Mouse (Mus musculus): ENCODE measurements around the gene Rusc2.

- TF ChIP-seq MYC (IDR thresholded peaks at IDR 0.05; ENCODE audit: low read depth, low read length) (no peak), CTCF (IDR thresholded peaks at IDR 0.05 in 2 of 3, conservative IDR thresholded peaks at IDR 0.05 in 1 of 3; ENCODE audit: control insufficient read depth in 1 of 3, insufficient read depth in 1 of 3, low read depth in 2 of 3, low read length in 3 of 3, poor library complexity in 1 of 3, severe bottlenecking in 1 of 3) (peak in 1 of 3 experiments; percentile 31; a peak in 2 of 6 replicates), NRF1 (IDR thresholded peaks at IDR 0.05; ENCODE audit: insufficient read depth, low read depth, low read length, poor library complexity, severe bottlenecking) (no peak), ZNF384 (IDR thresholded peaks at IDR 0.05; ENCODE audit: low read depth, low read length) (no peak), RCOR1 (IDR thresholded peaks at IDR 0.05; ENCODE audit: low read depth, low read length) (no peak), TAL1 (IDR thresholded peaks at IDR 0.05; ENCODE audit: low read length) (no peak), POLR2AphosphoS5 (IDR thresholded peaks at IDR 0.05; ENCODE audit: borderline replicate concordance, low read depth, low read length) (no peak), RAD21 (IDR thresholded peaks at IDR 0.05; ENCODE audit: low read depth, low read length) (peak; percentile 25), CHD1 (IDR thresholded peaks at IDR 0.05; ENCODE audit: low read depth, low read length) (no peak), MYB (IDR thresholded peaks at IDR 0.05; ENCODE audit: low read depth, low read length) (no peak), POLR2A (IDR thresholded peaks at IDR 0.05; ENCODE audit: control insufficient read depth in 1 of 2, insufficient read depth in 1 of 2, low read depth in 1 of 2, low read length in 2 of 2, poor library complexity in 1 of 2) (no peak), MXI1 (IDR thresholded peaks at IDR 0.05; ENCODE audit: low read depth, low read length) (no peak), EP300 (IDR thresholded peaks at IDR 0.05; ENCODE audit: low read depth in 1 of 2, low read length in 2 of 2) (no peak), MEF2A (IDR thresholded peaks at IDR 0.05; ENCODE audit: extremely low read depth, insufficient replicate concordance, low read depth, low read length, poor library complexity, severe bottlenecking) (no peak)
Observed at GRCm38 (mm10) chr4:43341276-43341891, 40.4 kb upstream of the Rusc2 start.

All from MEL (cell line).